Mouse (Mus musculus): ENCODE data around the gene Asl. TPM values are rescaled to one million over a fixed set of nuclear protein-coding genes. Genes with fewer than 3 reads are reported as not detected.

Gene Asl
- total RNA-seq, 1 experiment from 2014 or later, result 21.0 TPM

GRCm38 (mm10) chr5:129974354-129974753, 54.7 kb downstream of the Asl start:
- no peak for ATAC-seq (replicated peaks; ENCODE audit: insufficient number of reproducible peaks, low FRiP score, low TSS enrichment, poor library complexity, severe bottlenecking)

GRCm38 (mm10) chr5:129971491-129971890, 57.6 kb downstream of the Asl start:
- no peak for ATAC-seq (replicated peaks; ENCODE audit: insufficient number of reproducible peaks, low FRiP score, low TSS enrichment, poor library complexity, severe bottlenecking)

GRCm38 (mm10) chr5:129968417-129968816, 60.6 kb downstream of the Asl start:
- no peak for ATAC-seq (replicated peaks; ENCODE audit: insufficient number of reproducible peaks, low FRiP score, low TSS enrichment, poor library complexity, severe bottlenecking)

- no peak for ATAC-seq (replicated peaks; ENCODE audit: insufficient number of reproducible peaks, low FRiP score, low TSS enrichment, poor library complexity, severe bottlenecking)
Measured at GRCm38 (mm10) chr5:129966448-129966847, 62.6 kb downstream of the Asl start.

GRCm38 (mm10) chr5:129963224-129963623, 65.8 kb downstream of the Asl start:
- ATAC-seq (replicated peaks; ENCODE audit: insufficient number of reproducible peaks, low FRiP score, low TSS enrichment, poor library complexity, severe bottlenecking), result no peak

Other genes with a start within 250 kb of the Asl start
- gene Psph, start 241.8 kb downstream of the Asl start, total RNA-seq (2017), result 6.7 to 17.3 TPM (median 10.8 TPM) in 3 replicates
- 3.8 to 13.7 TPM (median 6.4 TPM) in 3 replicates for gene Sumf2, start 182.3 kb downstream of the Asl start, total RNA-seq (2017)
- 183 to 342 TPM (median 299 TPM) in 3 replicates for gene Chchd2, start 141.8 kb downstream of the Asl start, total RNA-seq (2017)
- 0.68 to 2.2 TPM in 2 of 3 replicates, not detected in the other for gene Zbed5, start 133.5 kb downstream of the Asl start, total RNA-seq (2017)
- gene Phkg1, start 130.7 kb downstream of the Asl start, total RNA-seq (2017), result 0.75 TPM in 1 of 3 replicates, not detected in the others
- gene Nupr1l, start 120.7 kb downstream of the Asl start, total RNA-seq (2017), result 0.48 to 4.0 TPM (median 1.9 TPM) in 3 replicates
- 9.4 to 13.4 TPM (median 9.6 TPM) in 3 replicates for gene Vkorc1l1, start 87.3 kb downstream of the Asl start, total RNA-seq (2017)
- 47.3 to 59.4 TPM (median 52.0 TPM) in 3 replicates for gene Gusb, start 26.2 kb downstream of the Asl start, total RNA-seq (2017)
- 34.5 to 51.7 TPM (median 50.6 TPM) in 3 replicates for gene Crcp, start within 50 bp of the Asl start, total RNA-seq (2017)
- gene Tpst1, start 44.1 kb upstream of the Asl start, total RNA-seq (2017), result 8.2 to 14.2 TPM (median 11.6 TPM) in 3 replicates
- 0.95 to 4.5 TPM (median 1.5 TPM) in 3 replicates for gene Kctd7, start 115.6 kb upstream of the Asl start, total RNA-seq (2017)
- gene Rabgef1, start 142.6 kb upstream of the Asl start, total RNA-seq (2017), result 41.1 to 67.6 TPM (median 53.3 TPM) in 3 replicates
- 37.6 to 41.1 TPM (median 40.2 TPM) in 3 replicates for gene Tmem248, start 187.8 kb upstream of the Asl start, total RNA-seq (2017)
- 123 to 159 TPM (median 156 TPM) in 3 replicates for gene Sbds, start 226.3 kb upstream of the Asl start, total RNA-seq (2017)
- gene Tyw1, start 226.4 kb upstream of the Asl start, total RNA-seq (2017), result 16.3 to 34.8 TPM (median 16.7 TPM) in 3 replicates